Mouse (Mus musculus) spleen, postnatal 10 days (tissue): ENCODE results near the gene Man2b1.

Experiments used
- DNase-seq, 2 experiments: peaks; one replicate each; pipeline ENCODE4 v3.0.0; 2021 to 2022; ENCODE audit warnings: low spot score in 2 of 2

Gene Man2b1

DNA sequence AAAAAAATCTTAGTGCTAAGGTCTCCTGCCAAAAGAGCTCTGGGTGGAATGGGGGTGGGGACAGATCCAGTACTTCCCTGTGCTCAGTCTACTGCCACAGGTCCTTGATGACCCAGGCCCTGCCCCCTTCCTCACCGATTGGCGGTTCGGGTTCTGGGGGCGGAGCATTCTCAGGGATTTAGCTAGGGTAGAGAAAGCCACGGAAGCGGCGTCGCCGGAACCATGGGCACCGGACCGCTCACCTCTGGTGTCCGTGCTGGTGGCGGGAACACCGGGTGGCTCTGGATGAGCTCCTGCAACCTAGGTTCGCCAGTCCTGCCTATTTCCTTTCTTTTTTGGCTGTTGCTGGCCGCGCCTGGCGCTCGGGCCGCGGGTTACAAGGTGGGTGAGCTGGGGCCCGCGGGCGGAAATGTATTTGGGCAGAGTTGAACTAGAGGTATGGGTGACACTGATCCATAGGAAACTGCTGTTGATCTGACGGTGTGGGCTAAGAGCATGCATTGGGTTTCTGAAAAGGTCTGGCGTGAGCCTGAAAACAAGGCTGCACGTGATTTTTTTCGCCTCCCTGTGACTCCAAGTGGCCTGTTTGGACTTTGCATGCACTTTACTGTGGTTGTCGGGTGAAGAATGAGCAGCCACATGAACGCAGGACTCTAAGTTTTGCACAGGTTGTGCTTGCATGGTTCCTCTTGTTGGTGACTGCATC, at the start of gene Man2b1:
Man2b1 (plus strand) TSS at position 163 of the 706 bp plus-strand sequence.
- DNase-seq: peak; percentile 69 to 90

DNA sequence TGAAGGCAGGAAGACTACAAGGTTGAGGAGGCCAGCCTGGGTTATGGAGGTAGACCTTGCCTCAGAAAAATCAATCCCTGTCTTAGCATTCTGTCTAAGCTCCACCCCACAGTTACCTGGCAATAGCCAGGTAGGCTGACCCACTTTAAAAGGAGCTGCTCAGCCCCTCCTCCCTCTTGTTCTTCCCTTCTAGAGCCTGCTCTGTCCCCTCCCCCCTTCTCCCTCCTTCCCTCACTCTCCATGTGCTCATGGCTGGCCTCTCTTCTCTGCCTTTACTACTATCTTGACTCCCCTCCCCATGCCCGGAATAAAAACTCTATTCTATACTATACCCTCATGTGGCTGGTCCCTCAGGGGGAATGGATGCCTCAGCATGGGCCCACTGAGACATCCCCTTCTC, 49.2 kb upstream of the Man2b1 start:
- DNase-seq: no peak

- DNase-seq: peak; percentile 42 to 89
Measured at GRCm38 (mm10) chr8:85034764-85035163, 48.3 kb upstream of the Man2b1 start.

- DNase-seq: no peak
Measured at GRCm38 (mm10) chr8:85035165-85035727, 47.8 kb upstream of the Man2b1 start.

DNA sequence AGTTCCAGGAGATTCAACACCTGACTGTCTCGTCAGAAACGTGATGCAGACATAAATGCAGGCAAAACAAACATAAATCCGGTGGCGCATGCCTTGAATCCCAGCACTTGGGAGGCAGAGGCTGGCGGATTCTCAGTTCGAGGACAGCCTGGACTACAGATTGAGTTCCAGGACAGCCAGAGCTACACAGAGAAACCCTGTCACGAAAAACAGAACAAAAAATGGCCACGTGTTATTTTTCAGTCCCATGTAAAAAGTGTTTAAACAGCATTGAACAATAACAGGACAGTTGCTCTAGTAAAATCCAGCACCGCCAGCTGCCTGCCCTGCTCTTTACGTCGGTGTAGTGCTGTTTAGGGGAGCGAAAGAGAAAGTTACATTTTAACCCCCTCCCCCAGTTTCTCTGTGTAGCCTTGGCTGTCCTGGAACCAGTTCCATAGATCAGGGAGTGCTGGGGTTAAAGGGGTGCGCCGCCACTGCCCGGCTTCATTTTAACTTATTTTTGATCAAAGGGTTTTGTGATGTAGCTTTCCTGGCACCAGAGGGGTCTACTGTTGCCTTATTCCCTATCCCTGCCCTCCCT, 47.3 kb upstream of the Man2b1 start:
- peak; percentile 34 to 47 for DNase-seq

GRCm38 (mm10) chr8:85036381-85036717, 46.7 kb upstream of the Man2b1 start:
- no peak for DNase-seq

DNA sequence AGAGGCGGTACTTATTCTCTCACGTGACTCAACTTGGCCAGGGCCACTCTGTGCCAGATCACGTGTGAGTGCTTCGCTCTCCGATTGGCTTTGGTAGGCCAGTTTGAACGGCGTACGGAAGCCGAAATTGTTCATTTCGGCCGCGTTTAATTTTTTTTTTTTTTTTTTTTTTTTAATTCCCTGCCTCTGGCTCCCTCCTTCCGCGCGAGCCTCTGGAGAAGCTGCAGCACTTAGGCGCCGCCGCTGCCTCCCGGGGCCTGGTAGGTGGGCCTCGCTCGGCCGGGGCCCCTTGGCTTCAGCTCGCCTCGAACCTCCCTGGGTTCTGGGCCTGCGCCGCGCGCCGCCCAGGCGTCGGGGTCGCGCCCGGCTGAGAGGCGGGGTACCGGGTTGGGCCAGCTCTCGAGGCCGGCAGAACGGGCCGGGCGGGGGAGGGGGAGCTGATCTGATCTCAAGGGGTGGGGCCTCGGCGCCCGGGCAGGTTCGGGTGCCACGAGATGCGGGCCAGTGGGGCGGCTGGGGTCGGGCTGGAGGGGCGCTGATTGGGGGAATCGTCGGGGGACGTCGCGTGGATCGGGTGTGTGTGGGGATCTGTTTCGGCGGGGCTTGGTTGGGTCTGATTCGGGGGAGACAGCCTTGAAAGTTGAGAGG, 46.2 kb upstream of the Man2b1 start, which contains the start of gene Tnpo2:
Tnpo2 (plus strand) TSS at position 198 of the 648 bp plus-strand sequence.
- peak; percentile 81 to 90 for DNase-seq

DNA sequence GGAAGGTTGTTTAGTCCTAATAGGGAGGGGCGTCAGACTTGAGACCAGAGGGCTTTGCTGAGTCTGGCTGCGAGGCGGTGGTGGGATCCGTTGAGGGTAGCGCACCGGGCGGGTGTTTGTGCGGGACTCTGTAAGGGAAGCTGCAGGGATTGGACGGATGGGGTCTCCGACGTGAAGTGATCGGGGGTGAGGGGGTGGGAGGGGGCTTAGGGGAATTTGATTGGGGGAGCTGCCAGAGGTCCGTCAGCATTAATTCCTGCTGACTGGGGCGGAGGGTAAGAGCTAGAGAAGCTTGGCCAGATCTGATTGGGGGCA, 45.7 kb upstream of the Man2b1 start:
- DNase-seq: no peak

DNA sequence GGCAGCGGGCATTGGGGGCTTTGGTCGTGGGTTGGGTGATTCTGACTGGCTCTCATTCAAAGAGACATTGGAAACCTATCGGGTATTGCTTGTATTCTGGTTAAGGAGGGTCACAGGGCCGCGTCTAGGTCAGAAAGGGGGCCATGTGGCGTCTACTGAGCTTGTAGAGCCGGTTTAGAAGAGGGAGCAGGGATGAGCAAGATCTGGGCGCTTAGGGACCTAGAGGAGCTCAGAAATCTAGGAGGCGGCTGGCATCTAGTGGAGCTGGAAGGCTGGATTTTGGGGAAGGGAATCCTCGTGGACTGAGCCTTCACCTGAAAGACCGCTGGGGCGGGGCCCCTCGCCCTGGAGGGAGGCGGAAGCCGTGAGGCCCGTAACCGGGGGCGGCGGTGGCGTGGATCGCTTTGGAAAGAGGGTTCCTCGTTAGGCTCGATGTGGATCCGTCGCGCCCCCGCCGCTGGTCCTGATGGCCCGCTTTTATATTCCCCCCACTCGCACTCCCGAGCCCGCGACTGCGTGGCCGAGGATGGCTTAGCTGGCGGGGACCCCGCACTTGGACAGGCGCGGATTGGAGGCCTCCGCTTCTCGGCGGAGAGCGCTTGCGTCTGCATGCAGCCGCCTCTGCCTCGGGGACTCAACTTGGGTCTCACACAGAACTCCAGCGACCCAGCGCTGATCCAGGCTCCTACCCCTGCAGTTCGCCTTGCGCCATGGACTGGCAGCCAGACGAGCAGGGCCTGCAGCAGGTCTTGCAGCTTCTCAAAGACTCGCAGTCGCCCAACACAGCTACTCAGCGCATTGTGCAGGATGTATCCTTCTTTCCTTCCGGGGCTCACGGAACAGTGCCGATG, 45.2 kb upstream of the Man2b1 start:
- DNase-seq: peak; percentile 72 to 74

- no peak for DNase-seq
Measured at GRCm38 (mm10) chr8:85043619-85044018, 39.5 kb upstream of the Man2b1 start.

- no peak for DNase-seq
Measured at GRCm38 (mm10) chr8:85057367-85057766, 25.7 kb upstream of the Man2b1 start.

GRCm38 (mm10) chr8:85059879-85060616, 23.0 kb upstream of the Man2b1 start, which contains the start of gene Fbxw9:
Gene Fbxw9 (plus strand): TSS chr8:85060055.
- peak; percentile 71 to 91 for DNase-seq

GRCm38 (mm10) chr8:85062603-85063002, 20.5 kb upstream of the Man2b1 start:
- no peak for DNase-seq

DNA sequence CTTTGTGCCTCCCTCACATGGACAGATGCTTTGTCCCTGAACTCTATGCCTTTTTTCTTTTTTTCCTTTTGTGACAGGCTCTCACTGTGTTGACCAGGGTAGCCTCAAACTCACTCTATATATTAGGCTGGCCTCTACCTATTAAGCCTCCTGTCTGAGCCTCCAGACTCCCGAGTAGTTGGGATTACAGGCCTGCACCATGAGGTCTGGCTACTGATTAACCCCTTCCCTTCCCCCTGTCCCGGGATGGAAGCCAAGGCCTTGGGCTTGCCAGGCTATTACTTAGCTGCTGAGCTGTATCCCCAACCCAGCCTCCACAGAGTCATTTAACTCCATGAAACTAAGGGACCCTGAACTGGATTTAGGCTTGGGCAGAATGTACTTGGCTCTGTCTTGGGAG, 17.9 kb upstream of the Man2b1 start:
- no peak for DNase-seq

DNA sequence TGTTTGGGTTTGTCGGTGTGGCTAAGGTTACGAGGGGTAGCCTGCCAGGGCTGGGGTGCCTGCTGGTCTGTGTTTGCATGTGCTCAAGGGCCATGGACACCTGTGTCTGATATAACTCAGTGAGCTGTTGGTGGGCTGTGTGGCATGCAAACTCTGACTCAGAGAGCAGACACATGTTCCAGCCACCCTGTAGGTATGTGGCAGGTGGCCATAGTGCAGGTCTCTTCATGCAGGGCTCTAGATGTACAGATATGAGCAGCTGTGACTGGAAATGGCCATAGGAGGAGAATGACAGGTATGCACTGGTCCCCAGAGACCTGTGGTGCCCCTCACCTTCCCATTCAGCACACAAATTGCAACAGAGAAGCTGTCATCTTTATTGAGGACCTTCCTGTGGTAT, 15.9 kb upstream of the Man2b1 start:
- DNase-seq: no peak

GRCm38 (mm10) chr8:85067982-85068381, 15.1 kb upstream of the Man2b1 start, which contains the start of gene Gm5741:
Gene Gm5741 (minus strand): TSS chr8:85067982.
- no peak for DNase-seq

DNA sequence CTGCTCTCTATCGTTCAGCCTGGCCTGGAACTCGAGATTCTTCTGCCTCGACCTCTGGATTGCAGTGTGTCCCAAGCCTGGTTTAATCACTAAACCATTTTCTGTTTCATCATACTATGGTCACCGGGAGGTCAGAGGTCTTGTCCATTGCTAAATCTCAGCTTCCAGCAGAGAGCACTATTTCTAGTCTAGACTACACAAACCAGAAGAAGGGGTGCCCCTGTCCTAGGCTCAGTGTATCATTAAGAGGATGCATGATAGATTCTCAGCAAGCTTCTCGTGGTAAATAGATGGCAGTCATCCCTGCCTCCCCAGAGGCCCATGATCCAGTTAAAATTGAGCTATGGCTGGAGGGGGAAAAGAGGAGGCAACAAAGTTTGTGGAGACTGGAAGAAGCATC, 12.0 kb upstream of the Man2b1 start:
- no peak for DNase-seq

DNA sequence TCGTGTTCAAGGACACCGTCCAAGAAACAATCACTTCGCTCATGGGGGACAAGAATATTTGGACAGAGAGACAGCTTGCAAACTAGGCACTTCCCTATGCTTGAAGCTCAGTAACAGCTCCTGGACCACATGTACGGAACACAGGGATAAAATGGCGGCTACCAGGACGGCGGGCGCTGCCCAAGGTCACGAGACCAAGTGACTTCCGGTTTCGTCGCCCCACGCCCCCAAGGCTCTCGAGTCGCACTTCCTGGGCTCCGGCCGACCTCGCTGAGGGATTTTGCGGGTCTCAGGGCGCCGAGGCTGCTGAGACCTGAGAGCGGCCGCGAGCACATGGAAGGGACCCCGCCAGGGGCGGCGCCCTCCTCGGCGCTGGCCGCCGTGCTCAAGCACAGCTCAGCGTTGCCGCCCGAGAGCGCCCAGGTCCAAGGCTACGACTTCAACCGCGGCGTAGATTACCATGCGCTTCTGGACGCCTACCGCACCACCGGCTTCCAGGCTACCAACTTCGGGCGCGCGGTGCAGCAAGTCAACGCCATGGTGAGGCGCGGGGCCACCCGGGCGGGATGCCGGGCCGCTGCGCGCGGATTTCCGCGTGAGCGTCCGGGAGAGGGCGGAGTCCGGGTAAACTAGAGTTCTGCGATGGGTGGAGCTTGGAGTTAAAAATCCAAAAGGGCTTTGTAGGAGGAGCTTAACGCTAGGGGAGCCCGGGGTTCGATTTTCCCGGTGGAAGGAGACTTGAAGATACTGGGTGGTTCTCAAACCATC, 11.4 kb upstream of the Man2b1 start, which contains the start of gene Dhps:
Dhps (plus strand) TSS at position 244 of the 768 bp plus-strand sequence.
- DNase-seq: peak; percentile 78 to 91

- DNase-seq: no peak
Measured at GRCm38 (mm10) chr8:85072364-85072929, 10.6 kb upstream of the Man2b1 start.
